Mouse (Mus musculus) neutrophil, adult 83 days (primary cell): ENCODE data around the gene Zbtb43. TPM values are rescaled to one million over a fixed set of nuclear protein-coding genes. Genes with fewer than 3 reads are reported as not detected.

Experiments
- total RNA-seq, 2 experiments: library from RNA; stranded (reverse); gene quantifications; one replicate each; pipeline ENCODE4 v1.2.4; 2023

Gene Zbtb43
- 10 to 100 TPM; 10.1 to 12.8 TPM for total RNA-seq

DNA sequence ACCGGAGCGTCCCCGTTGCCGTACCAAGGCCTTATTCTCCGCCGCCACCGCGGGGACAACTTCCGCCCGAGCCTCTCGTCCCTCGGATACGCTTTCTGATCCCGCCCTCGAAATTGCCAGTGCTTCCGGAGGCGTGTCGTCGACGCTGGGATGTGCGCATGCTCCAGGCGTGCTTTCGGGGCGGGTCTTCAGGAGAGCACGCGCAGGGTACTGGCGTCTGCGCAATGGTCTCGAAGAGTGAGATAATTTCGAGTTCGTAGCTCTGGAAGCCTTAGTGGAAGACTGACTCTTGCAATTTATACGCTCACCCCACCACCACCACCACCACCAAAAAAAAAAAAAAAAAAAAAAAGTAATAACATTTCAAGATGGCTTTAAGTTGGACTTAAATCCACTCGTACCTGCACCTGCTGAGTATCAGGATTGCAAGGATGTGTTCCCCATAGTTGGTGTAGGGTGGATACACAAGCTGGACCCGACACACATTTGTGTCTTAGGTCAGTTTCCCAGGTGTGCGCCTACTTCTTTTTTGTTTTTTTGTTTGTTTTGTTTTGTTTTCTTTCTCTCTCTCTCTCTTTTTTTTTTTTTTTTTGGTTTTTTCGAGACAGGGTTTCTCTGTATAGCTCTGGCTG lies at the start of gene Zbtb43:
TSS of gene Zbtb43 (minus strand) at position 94 of the 632 bp plus-strand sequence.

DNA sequence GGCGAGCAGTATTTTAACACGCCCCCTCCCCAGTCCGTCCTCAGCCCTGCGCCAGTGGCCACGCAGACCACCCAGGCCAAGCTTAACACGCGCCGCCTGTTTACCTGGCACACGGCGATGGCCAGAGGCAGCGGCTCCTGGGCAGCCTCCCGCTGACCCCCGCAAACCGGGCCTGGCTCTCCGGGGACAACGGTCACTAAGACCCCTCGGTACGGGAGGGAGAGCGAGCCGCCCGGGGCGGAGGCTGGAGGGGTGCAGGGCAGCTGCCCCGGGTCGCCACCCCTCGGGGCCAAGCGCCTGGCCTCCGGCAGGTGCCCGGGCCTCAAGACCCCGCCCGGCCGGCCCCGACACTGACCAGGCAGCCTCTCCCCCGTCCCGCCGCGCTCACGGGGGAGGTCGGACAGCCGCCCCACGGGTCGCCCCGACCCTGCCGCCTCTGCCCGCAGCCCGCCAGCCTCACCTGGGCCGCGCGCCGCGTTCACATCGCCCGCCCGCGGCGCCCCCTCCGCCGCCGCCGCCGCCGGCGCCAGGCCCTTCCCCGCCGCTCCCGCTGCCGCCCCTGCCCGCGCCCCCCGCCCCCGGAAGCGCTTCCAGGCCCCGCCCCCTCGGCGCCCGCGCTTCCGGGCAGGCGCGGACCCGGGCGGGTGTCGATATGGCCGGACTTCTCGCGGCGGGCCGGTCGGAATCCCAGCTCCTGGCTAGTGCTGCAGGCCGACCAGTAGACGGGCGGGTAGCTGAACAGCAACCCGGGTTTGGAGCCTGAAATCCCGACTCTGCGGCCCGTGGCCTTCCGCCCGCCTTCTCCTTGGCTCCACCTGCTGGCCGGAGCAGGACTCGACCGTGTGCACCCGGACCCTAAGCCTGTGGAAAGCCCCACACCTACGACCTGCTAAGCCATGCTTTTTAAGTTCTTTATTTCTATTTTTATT lies 37.3 kb downstream of the Zbtb43 start, which contains the start of gene Zbtb34:
TSS of gene Zbtb34 (minus strand) at position 554 of the 929 bp plus-strand sequence.

Other genes with a start within 250 kb of the Zbtb43 start
- gene Ralgps1, start 97.1 kb downstream of the Zbtb43 start, total RNA-seq: 10 to 100 TPM; 26.2 to 31.4 TPM
- gene Zbtb34, start 37.2 kb downstream of the Zbtb43 start, total RNA-seq: 10 to 100 TPM; 34.2 to 39.6 TPM
- gene Lmx1b, start 172.0 kb upstream of the Zbtb43 start, total RNA-seq: not detected